Mouse (Mus musculus) C2C12 (cell line): ENCODE measurements around the gene Ppp1r26. TPM values are rescaled to one million over a fixed set of nuclear protein-coding genes. Genes with fewer than 3 reads are reported as not detected.

Source experiments
- H3K27me3 ChIP-seq: one replicate; pipeline ENCODE4 v1.6.1; 2011; ENCODE audit not compliant: control insufficient read depth, insufficient read depth, insufficient read length
- H3K36me3 ChIP-seq: one replicate; pipeline ENCODE4 v1.6.1; 2011; ENCODE audit not compliant: control insufficient read depth, insufficient read depth
- H3K4me3 ChIP-seq: one replicate; pipeline ENCODE4 v1.5.1; 2011; ENCODE audit warnings: mild to moderate bottlenecking, control low read depth; ENCODE audit not compliant: poor library complexity, insufficient read depth, severe bottlenecking
- H3K79me2 ChIP-seq: one replicate; pipeline ENCODE4 v1.6.1; 2011; ENCODE audit not compliant: control insufficient read depth, insufficient read depth
- H3K79me3 ChIP-seq: one replicate; pipeline ENCODE4 v1.6.1; 2011; ENCODE audit warnings: low read depth, control low read depth
- H3ac ChIP-seq: one replicate; pipeline ENCODE3; 2011; ENCODE audit warnings: low read depth; ENCODE audit not compliant: control insufficient read depth, insufficient read length
- CEBPB ChIP-seq: IDR thresholded peaks from one replicate; pipeline ENCODE4 v1.6.1; 2011; ENCODE audit warnings: low read depth, mild to moderate bottlenecking, control low read depth, moderate library complexity
- CTCF ChIP-seq: IDR thresholded peaks from one replicate; pipeline ENCODE4 v1.5.1; 2011; ENCODE audit not compliant: control insufficient read depth, insufficient read depth, insufficient read length
- FOSL1 ChIP-seq: IDR thresholded peaks from one replicate; pipeline ENCODE4 v1.8.0; 2011; ENCODE audit warnings: mild to moderate bottlenecking, low read length; ENCODE audit not compliant: poor library complexity, insufficient read depth, severe bottlenecking
- MAX ChIP-seq: IDR thresholded peaks from one replicate; pipeline ENCODE4 v1.6.1; 2011; ENCODE audit warnings: mild to moderate bottlenecking, control low read depth
- MYOD1 ChIP-seq: IDR thresholded peaks from one replicate; pipeline ENCODE4 v1.6.1; 2011; ENCODE audit warnings: low read depth; ENCODE audit not compliant: control insufficient read depth, insufficient read length
- MYOG ChIP-seq: IDR thresholded peaks from one replicate; pipeline ENCODE4 v1.6.1; 2011; ENCODE audit not compliant: control insufficient read depth, insufficient read length; ENCODE audit errors: extremely low read depth
- USF1 ChIP-seq: IDR thresholded peaks from one replicate; pipeline ENCODE4 v1.6.1; 2011; ENCODE audit warnings: low read depth, mild to moderate bottlenecking, control low read depth, moderate library complexity
- polyA plus RNA-seq: library from polyadenylated mRNA; unstranded; fragments of >200 nt; fragmentation: generic; extraction: Trizol; gene quantifications from one replicate; pipeline ENCODE4 v1.2.1, GENCODE M21; 2012; ENCODE audit warnings: missing spikeins

Ppp1r26 gene
- polyA plus RNA-seq, 1 experiment: 0.01 TPM

DNA sequence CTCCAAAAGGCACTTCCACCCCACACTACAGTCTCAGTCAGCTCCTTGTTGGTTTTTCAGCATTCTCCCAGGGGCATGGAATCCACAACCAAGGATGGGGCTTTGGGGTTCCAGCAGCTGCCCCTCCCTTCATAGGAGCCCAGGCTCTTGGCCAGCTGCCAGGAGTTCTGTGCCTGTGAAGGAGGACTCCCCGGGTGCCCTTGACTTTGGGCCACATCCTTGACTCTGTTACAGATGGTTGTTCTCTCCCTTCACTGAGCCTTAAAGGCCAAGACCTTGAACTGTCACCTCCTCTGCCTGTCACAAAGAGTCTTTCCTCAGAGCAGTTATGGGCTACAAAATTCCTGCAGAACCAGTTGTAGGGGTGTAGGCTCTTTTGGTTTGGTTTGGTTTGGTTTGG lies 13.8 kb upstream of the Ppp1r26 start:
- Histone ChIP-seq H3K79me2 (no peaks in the 10 kb centered on the region), H3K4me3 (no peak overlapping the region), H3K79me3 (no peaks in the 10 kb centered on the region), H3ac (no peak overlapping the region), H3K27me3 (peaks cover 20% of the 10 kb centered on the region), H3K36me3 (no peaks in the 10 kb centered on the region)
- TF ChIP-seq USF1 (no peak), MYOD1 (no peak), CTCF (no peak), MYOG (no peak), FOSL1 (no peak), CEBPB (no peak), MAX (no peak)

DNA sequence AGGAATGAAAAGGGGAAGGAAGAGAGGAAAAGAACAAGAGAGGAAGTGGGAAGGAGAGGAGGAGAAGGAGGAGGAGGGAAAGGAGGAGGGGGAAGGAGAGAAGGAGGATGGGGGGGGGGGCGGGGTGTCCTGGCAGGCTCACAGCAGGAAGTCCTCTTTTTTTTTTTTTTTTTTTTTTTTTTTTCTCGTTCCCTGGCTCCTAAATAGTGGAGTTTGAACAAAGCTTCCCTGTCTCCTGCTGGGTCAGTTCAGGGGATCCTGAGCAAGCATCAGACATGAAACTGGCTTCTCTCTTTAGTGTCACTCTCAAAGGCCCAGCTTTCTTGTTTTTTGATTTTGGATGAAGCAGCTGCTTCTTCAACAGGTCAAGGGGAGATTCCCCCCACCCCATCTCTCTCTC lies 13.1 kb upstream of the Ppp1r26 start:
- no peak overlapping the region for H3ac ChIP-seq
- no peak for TF ChIP-seq FOSL1
- TF ChIP-seq MAX: no peak
- no peak for TF ChIP-seq MYOG
- TF ChIP-seq CEBPB: no peak
- TF ChIP-seq MYOD1: no peak
- TF ChIP-seq USF1: no peak
- no peak for TF ChIP-seq CTCF
- H3K36me3 ChIP-seq: no peaks in the 10 kb centered on the region
- no peaks in the 10 kb centered on the region for H3K79me2 ChIP-seq
- H3K27me3 ChIP-seq: peaks cover 20% of the 10 kb centered on the region
- H3K79me3 ChIP-seq: no peaks in the 10 kb centered on the region
- no peak overlapping the region for H3K4me3 ChIP-seq

DNA sequence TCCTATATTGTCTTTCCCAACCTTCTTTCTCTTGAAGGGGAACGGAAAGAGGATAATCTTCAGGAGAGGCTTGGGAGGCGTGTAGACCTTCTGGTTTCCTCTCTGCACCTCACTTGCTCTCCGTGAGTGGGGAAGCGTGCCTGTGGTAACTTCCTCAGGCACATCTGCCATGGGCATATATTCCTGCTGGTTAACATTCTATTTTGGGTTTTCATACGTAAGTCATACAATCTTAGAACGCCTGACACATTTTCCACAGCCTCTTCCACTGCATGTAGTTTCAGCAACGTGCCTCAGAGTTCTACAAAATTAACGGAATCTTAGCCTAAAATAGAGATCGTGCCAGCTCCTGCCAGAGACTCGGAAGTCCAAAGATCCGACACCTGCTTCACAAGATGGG lies 11.2 kb upstream of the Ppp1r26 start:
- H3ac ChIP-seq: no peak overlapping the region
- H3K79me2 ChIP-seq: no peaks in the 10 kb centered on the region
- no peaks in the 10 kb centered on the region for H3K36me3 ChIP-seq
- no peaks in the 10 kb centered on the region for H3K79me3 ChIP-seq
- no peak overlapping the region for H3K4me3 ChIP-seq
- TF ChIP-seq USF1 (no peak), MYOG (no peak), CTCF (no peak)
- H3K27me3 ChIP-seq: peaks cover 15% of the 10 kb centered on the region

DNA sequence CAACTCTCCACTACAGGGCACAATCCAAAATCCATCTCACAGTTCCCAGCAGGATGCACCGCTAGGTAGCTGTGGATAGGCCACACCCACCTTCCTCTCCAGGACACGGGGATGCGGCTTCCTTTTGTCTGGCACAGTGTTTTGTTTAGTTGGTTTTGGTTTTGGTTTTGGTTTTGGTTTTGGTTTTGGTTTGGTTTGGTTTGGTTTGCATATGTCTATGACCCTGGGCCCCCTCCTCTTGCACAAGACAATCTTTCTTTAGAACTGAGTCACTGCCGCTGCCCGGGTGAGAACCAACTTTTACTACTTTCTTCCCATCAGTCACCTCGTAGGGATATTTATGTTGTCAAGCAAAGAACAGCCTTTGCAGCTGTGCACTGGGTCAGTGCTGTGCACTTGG lies 5.8 kb upstream of the Ppp1r26 start:
- H3K27me3 ChIP-seq: peaks cover 22% of the 10 kb centered on the region
- H3K4me3 ChIP-seq: no peak overlapping the region
- no peaks in the 10 kb centered on the region for H3K36me3 ChIP-seq
- no peaks in the 10 kb centered on the region for H3K79me2 ChIP-seq
- no peaks in the 10 kb centered on the region for H3K79me3 ChIP-seq
- TF ChIP-seq USF1: no peak
- no peak for TF ChIP-seq FOSL1
- no peak for TF ChIP-seq CEBPB
- no peak for TF ChIP-seq CTCF
- TF ChIP-seq MYOD1: no peak
- no peak for TF ChIP-seq MYOG
- no peak for TF ChIP-seq MAX
- H3ac ChIP-seq: no peak overlapping the region

DNA sequence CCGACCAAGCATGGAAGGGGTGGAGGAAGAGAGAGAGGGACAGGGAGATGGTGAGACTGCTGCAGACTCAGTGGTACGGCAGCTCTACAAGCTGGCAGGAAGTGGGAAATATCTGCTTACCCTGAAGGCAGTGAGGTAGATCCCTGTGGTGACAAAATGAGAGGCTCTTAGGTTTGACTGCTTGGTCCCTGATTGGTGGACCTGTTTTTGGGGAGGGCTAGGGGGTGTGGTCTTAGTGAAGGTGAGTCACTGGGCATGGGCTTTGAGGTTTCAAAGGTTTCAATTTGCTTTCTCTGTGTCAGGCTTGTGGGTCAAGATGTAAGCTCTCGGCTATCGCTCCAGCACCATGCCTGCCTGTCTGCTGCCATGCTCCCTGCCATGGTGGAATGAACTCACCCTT lies 1.5 kb upstream of the Ppp1r26 start:
- TF ChIP-seq FOSL1 (no peak), MYOG (no peak), MAX (no peak), CEBPB (no peak), USF1 (no peak), CTCF (no peak), MYOD1 (no peak)
- H3K36me3 ChIP-seq: no peaks in the 10 kb centered on the region
- H3K4me3 ChIP-seq: no peak overlapping the region
- H3ac ChIP-seq: no peak overlapping the region
- H3K79me2 ChIP-seq: no peaks in the 10 kb centered on the region
- H3K79me3 ChIP-seq: no peaks in the 10 kb centered on the region
- H3K27me3 ChIP-seq: peaks cover 58% of the 10 kb centered on the region

DNA sequence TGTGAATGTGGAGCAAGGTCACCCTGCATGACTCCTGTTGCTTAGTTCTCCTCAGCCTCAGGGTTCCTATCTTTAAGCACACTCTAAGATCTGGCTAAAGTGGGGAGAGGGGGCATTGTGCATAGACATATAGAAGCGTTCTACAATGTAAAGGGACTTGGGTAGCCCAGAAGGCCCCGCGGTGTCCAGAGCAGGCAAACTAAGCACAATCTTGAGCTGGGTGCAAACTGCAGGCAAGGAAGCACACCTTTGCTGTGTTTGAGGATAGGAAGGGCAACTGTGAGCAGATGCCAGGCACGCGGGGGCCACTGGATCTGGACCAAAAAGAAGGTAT lies 452 bp upstream of the Ppp1r26 start:
- Histone ChIP-seq H3K27me3 (peaks cover 65% of the 10 kb centered on the region), H3ac (no peak overlapping the region), H3K79me2 (no peaks in the 10 kb centered on the region), H3K36me3 (no peaks in the 10 kb centered on the region), H3K4me3 (no peak overlapping the region), H3K79me3 (no peaks in the 10 kb centered on the region)
- no peak for TF ChIP-seq CTCF
- no peak for TF ChIP-seq MYOD1
- TF ChIP-seq MYOG: no peak
- no peak for TF ChIP-seq USF1
- TF ChIP-seq CEBPB: no peak
- TF ChIP-seq MAX: no peak
- TF ChIP-seq FOSL1: no peak
